Mouse (Mus musculus) adrenal gland, postnatal 36 days (tissue): ENCODE measurements at regions not wholly inside any gene's neighbourhood (a gene's known extent, or its start where the extent isn't known, plus 50 kb on each side); places are given as distances from the start of the nearest gene placed in this dataset.
"Not testable (repeated sequence)": the region's sequence is repeated elsewhere in the genome, so short reads cannot be mapped to it uniquely, and the experiment has no call there.

ENCODE experiments used
- DNase-seq, 2 experiments: peaks; one replicate each; pipeline ENCODE4 v3.0.0; 2021; ENCODE audit warnings: mixed read lengths in 1 of 2

DNA sequence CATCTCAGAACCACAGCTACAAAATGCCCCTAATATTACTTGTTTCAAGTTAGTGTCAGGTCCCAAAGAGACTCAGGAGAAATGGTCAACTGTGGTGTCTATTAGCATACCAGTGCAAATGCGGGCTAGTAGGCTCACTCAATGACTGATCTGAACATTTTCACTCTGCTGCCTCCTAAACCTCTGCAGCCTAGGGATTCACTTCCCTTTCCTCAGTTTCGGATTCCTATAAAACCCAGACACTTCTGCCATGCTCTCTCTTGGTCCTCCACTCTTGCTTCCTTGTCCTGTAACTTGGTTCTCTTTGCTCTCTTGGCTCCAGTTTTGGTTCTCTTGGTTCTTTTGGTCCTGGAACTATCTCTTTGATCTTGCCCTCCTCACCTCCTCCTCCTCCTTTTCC lies 206.3 kb upstream of the Spef2 start:
- no peak for DNase-seq

- DNase-seq, result no peak
These were observed 202.0 kb upstream of the Prlr start for GRCm38 (mm10) chr15:9974999-9975398.

DNA sequence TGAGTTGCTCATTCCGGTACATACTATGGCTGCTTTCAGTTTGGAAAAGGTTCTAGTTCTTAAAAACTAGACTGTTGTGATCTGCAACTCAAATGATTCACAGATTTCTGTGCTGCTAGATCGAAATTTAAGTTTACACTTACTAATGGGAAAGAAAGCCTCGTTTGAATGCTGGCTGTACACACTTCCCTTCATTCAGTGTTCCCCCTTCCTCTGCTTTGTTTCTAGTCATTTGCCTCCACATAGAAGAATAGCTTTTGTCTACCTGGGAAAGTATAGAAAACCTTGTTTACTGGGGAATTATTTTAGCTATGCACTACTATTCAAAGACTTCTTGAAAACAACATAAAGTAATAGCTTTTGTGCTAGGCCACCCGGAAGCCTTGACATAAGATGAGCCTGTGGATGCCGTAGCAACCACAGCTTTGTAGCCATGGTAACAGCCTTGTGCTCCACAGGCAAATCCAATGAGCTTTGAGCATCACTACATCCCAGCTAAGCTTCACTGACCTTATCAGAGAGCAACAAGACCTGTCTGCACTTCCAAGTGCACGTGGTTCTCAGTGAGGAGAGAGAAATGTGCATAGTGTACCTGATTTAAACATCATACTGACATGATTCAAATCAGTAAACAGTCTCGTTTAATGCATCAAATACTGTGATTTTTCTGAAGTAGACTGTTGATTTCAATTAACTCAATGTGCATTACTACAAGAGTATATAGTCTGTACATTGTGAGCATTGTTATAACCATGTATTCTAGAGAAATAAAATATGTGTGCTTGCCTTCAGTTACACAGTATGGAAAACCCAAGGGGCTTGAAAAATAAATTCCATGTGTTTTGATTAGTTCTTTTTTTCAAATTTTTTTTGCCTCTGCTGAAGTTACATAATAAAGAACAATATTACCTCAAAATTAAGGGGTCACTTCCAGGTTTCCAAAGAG lies 165.5 kb upstream of the Prlr start:
- DNase-seq, result no peak

DNA sequence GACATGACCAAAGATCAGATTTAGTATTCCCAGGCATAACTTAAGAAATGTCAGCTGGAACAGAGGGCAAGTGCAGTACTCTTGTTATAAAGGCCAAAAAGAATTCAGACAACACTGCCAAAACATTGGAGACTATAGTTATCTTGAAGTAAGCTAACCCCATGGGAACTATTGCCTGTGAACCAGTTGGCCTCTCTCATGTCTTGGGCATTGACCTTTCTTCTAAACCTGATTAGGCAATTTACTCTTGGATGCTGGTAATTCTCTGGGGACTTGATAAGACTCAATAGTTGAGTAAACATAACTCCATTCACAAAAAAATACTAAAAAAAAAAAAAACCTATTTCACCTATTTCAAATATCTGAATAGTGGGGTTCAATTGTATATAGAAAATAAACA lies 159.8 kb upstream of the Prlr start:
- DNase-seq, result peak in 1 of 2 experiments; percentile 1

DNA sequence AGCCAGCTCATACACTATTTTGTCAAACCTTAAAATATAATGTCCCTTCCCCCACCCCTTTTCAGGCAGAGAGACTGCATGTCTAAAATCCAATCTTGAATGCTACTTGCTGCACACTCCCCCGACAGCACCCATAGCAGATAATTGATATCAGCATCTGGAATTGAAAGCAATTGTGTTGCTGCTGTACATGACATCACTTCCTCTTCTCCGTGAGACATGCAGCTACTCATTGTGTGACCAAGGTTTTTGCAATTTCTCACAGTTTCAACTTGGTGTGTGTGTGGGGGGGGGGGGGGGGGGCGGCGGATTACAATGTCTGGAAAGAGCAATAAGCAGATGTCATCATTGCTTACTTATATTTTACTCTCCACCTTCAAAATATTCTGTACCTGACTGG lies 147.1 kb upstream of the Prlr start:
- no peak for DNase-seq

DNA sequence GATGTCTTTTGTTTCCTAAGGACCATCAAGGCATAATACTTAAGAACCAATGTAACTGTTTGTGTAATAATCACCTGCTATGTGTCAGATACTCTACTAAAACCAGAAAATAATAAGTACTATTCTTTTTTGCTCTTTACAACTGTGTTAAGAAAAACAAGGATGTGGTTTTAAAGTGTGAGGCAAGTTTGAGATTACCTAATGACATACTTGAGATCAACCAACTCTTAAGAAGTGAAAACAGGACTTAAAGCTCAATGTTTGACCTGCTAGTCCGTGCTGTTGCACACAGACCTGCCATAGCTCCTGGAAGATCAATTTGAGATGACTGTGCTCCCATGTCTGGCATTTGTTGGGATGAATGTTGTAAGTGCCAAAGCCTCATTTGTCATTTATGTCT lies 141.5 kb upstream of the Prlr start:
- DNase-seq, result no peak

DNA sequence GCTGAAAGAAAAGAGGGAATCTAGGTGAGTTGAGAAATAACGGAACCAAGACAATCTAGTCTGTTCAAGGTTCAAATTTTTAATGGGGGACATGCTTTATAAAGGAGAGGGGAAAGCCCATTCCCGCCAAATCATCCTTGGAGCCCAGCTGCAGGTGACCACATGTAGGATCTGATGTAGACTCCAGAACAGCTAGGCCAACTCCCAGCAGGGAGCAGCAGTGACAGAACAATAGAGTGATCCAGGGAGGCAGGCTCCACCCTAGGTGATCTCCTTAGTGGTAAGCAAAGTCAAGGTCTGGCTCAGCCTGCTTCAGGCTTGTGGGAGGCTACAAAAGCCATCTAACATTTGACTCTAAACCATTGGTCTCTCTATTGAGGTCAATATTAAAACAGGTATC lies 140.5 kb upstream of the Prlr start:
- DNase-seq, result not testable (repeated sequence)

DNA sequence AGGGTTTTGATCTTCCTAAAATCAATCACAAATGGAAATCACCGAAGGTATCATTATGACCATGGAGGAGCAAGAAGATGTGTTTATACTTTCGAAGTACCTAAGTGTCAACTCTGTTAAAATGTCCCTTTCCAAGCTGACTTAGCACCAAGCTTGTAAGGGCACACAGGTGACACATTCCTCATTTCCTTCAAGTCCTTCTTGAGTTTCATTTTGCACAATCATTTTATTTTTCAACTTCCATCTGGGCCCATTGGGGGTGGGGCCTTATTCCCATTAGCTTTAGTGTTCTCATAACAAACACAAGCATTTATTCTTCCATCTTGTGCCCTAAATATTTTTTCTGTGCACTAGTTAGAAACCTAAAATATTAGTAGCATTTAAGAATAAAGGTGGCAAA lies 103.5 kb upstream of the Prlr start:
- no peak for DNase-seq

GRCm38 (mm10) chr15:10074916-10075315 lies 102.1 kb upstream of the Prlr start:
- no peak for DNase-seq

- no peak for DNase-seq
These were observed 101.5 kb upstream of the Prlr start for GRCm38 (mm10) chr15:10075391-10076060.

- DNase-seq, result no peak
These were observed 101.0 kb upstream of the Prlr start for GRCm38 (mm10) chr15:10076061-10076400.

GRCm38 (mm10) chr15:10078434-10078833 lies 98.6 kb upstream of the Prlr start:
- no peak for DNase-seq

DNA sequence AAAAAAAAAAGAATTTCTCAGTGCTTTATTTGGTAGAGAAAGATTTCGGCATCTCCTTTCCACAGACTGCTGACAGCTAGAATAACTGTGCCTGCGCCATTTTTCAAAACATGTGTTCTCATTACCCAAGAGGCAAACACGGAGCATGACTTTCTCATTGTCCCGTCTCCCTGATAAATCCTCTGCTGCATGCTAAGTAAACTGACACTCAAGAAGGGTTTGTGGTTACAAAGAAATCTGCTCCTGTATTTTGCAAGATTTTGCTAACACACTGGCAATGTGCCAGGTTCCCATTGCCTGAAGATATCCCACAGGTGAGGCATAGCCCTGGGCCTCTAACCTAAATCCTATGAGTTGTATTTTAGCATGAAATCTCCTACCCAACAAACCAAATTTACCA lies 97.5 kb upstream of the Prlr start:
- no peak for DNase-seq

GRCm38 (mm10) chr15:10088691-10089090 lies 88.3 kb upstream of the Prlr start:
- peak; percentile 6 to 20 for DNase-seq

- no peak for DNase-seq
These were observed 86.5 kb upstream of the Prlr start for GRCm38 (mm10) chr15:10090384-10091092.

- no peak for DNase-seq
These were observed 73.7 kb upstream of the Prlr start for GRCm38 (mm10) chr15:10103350-10103749.

GRCm38 (mm10) chr15:10105211-10105976 lies 71.6 kb upstream of the Prlr start:
- not testable (repeated sequence) for DNase-seq

GRCm38 (mm10) chr15:10106853-10107252 lies 70.2 kb upstream of the Prlr start:
- DNase-seq, result peak; percentile 6 to 11
